Mouse (Mus musculus) forebrain, embryonic 13.5 days (tissue): ENCODE measurements around the gene Pla2g12b. TPM values are rescaled to one million over a fixed set of nuclear protein-coding genes. Genes with fewer than 3 reads are reported as not detected.

Source experiments
- ATAC-seq: fragments of 200-750 bp; cut with Nextera tagmentation; 2 replicates; pipeline ENCODE4 v1.8.0; 2017
- H3K27ac ChIP-seq: fragments of 300-500 bp; sonication (generic); 2 replicates; pipeline ENCODE4 v1.5.1; 2015; ENCODE audit warnings: inconsistent platforms, mild to moderate bottlenecking, moderate library complexity
- H3K27me3 ChIP-seq: fragments of 300-500 bp; sonication (generic); 2 replicates; pipeline ENCODE4 v1.6.1; 2015; ENCODE audit warnings: mild to moderate bottlenecking, inconsistent platforms
- H3K36me3 ChIP-seq: fragments of 300-500 bp; sonication (generic); 2 replicates; pipeline ENCODE4 v1.6.1; 2015; ENCODE audit warnings: mild to moderate bottlenecking, inconsistent platforms; ENCODE audit not compliant: poor library complexity, severe bottlenecking
- H3K4me1 ChIP-seq: fragments of 300-500 bp; sonication (generic); 2 replicates; pipeline ENCODE4 v1.6.1; 2015; ENCODE audit warnings: inconsistent platforms
- H3K4me2 ChIP-seq: fragments of 300-500 bp; sonication (generic); 2 replicates; pipeline ENCODE4 v1.6.1; 2015; ENCODE audit warnings: inconsistent platforms, mild to moderate bottlenecking, moderate library complexity
- H3K4me3 ChIP-seq: fragments of 300-500 bp; sonication (generic); 2 replicates; pipeline ENCODE4 v1.5.1; 2015; ENCODE audit warnings: mild to moderate bottlenecking, inconsistent platforms
- H3K9ac ChIP-seq: fragments of 300-500 bp; sonication (generic); 2 replicates; pipeline ENCODE4 v1.6.1; 2015; ENCODE audit warnings: mild to moderate bottlenecking, inconsistent platforms
- H3K9me3 ChIP-seq: fragments of 300-500 bp; sonication (generic); replicated peaks from 2 replicates; pipeline ENCODE4 v1.6.1; 2016; ENCODE audit warnings: inconsistent platforms
- WGBS: fragments of 180-500 bp; shearing (Covaris S2); methylation state at CpG from one replicate; pipeline ENCODE4 v1.1.7; 2015; 5-methylcytosine and 5-hydroxymethylcytosine counted together
- polyA plus RNA-seq: library from polyadenylated mRNA; unstranded; fragments of >200 nt; fragmentation: Nextera tagmentation; extraction: Ambion mirVana; gene quantifications from 2 replicates; pipeline ENCODE4 v1.2.1, GENCODE M21; 2015

The Pla2g12b gene
- polyA plus RNA-seq, 1 experiment from 2014 or later = not detected

- Histone ChIP-seq H3K27me3 (no peaks in the 10 kb centered on the region), H3K9me3 (no peaks in the 10 kb centered on the region), H3K9ac (no peak overlapping the region), H3K36me3 (no peaks in the 10 kb centered on the region), H3K4me1 (no peaks in the 10 kb centered on the region), H3K27ac (no peak overlapping the region), H3K4me3 (no peak overlapping the region), H3K4me2 (no peak overlapping the region)
- WGBS = 66% methylated on average over 8 of the region's 8 CpGs
- no peak for ATAC-seq
These were observed 41.2 kb downstream of the Pla2g12b start for GRCm38 (mm10) chr10:59444635-59445034.

GRCm38 (mm10) chr10:59446911-59447437 lies 43.5 kb downstream of the Pla2g12b start:
- Histone ChIP-seq H3K36me3 (no peaks in the 10 kb centered on the region; the same call in 1 of the 2 replicates), H3K4me2 (no peak overlapping the region), H3K9me3 (no peaks in the 10 kb centered on the region), H3K9ac (no peak overlapping the region), H3K4me1 (no peaks in the 10 kb centered on the region), H3K4me3 (no peak overlapping the region), H3K27ac (no peak overlapping the region), H3K27me3 (no peaks in the 10 kb centered on the region)
- no peak for ATAC-seq
- 89% methylated on average over 10 of the region's 10 CpGs for WGBS

GRCm38 (mm10) chr10:59447546-59447945 lies 44.1 kb downstream of the Pla2g12b start:
- Histone ChIP-seq H3K9ac (no peak overlapping the region), H3K9me3 (no peaks in the 10 kb centered on the region), H3K4me3 (no peak overlapping the region), H3K27ac (no peak overlapping the region), H3K27me3 (no peaks in the 10 kb centered on the region), H3K36me3 (no peaks in the 10 kb centered on the region; the same call in 1 of the 2 replicates), H3K4me2 (no peak overlapping the region), H3K4me1 (no peaks in the 10 kb centered on the region)
- WGBS = 81% methylated on average over 9 of the region's 9 CpGs
- ATAC-seq = no peak

- Histone ChIP-seq H3K27me3 (no peaks in the 10 kb centered on the region), H3K4me1 (no peaks in the 10 kb centered on the region), H3K36me3 (no peaks in the 10 kb centered on the region; the same call in 1 of the 2 replicates), H3K4me3 (no peak overlapping the region), H3K9me3 (no peaks in the 10 kb centered on the region), H3K9ac (no peak overlapping the region), H3K4me2 (no peak overlapping the region), H3K27ac (no peak overlapping the region)
- ATAC-seq = peak; percentile 69
- 43% methylated on average over 5 of the region's 5 CpGs for WGBS
These were observed 48.4 kb downstream of the Pla2g12b start for GRCm38 (mm10) chr10:59451839-59452238.

- Histone ChIP-seq H3K4me3 (no peak overlapping the region), H3K9ac (no peak overlapping the region), H3K36me3 (no peaks in the 10 kb centered on the region; the same call in 1 of the 2 replicates), H3K27me3 (no peaks in the 10 kb centered on the region), H3K9me3 (no peaks in the 10 kb centered on the region), H3K4me2 (no peak overlapping the region), H3K27ac (no peak overlapping the region), H3K4me1 (no peaks in the 10 kb centered on the region)
- ATAC-seq = no peak
- 97% methylated on average over 15 of the region's 15 CpGs for WGBS
These were observed 51.2 kb downstream of the Pla2g12b start for GRCm38 (mm10) chr10:59454631-59455030.

GRCm38 (mm10) chr10:59459767-59460166 lies 56.3 kb downstream of the Pla2g12b start:
- no peak overlapping the region for H3K4me3 ChIP-seq
- ATAC-seq = no peak
- 0 out of 2 replicates have a peak overlapping the region, but pooled peaks have one; percentile 2 for H3K4me2 ChIP-seq
- WGBS = 79% methylated on average over 12 of the region's 12 CpGs
- no peaks in the 10 kb centered on the region for H3K9me3 ChIP-seq
- no peaks in the 10 kb centered on the region for H3K27me3 ChIP-seq
- H3K27ac ChIP-seq = no peak overlapping the region
- H3K4me1 ChIP-seq = 0 out of 2 replicates have a peak, but pooled peaks cover 6% of the 10 kb centered on the region
- H3K9ac ChIP-seq = no peak overlapping the region
- H3K36me3 ChIP-seq = no peaks in the 10 kb centered on the region

- Histone ChIP-seq H3K4me1 (0 out of 2 replicates have a peak, but pooled peaks cover 6% of the 10 kb centered on the region), H3K9me3 (no peaks in the 10 kb centered on the region), H3K27ac (no peak overlapping the region), H3K4me3 (no peak overlapping the region), H3K4me2 (no peak overlapping the region), H3K27me3 (no peaks in the 10 kb centered on the region), H3K36me3 (no peaks in the 10 kb centered on the region), H3K9ac (no peak overlapping the region)
- 82% methylated on average over 6 of the region's 6 CpGs for WGBS
- ATAC-seq = no peak
These were observed 58.8 kb downstream of the Pla2g12b start for GRCm38 (mm10) chr10:59462307-59462706.

- 94% methylated on average over 3 of the region's 3 CpGs for WGBS
- H3K27ac ChIP-seq = no peak overlapping the region
- ATAC-seq = no peak
- H3K4me1 ChIP-seq = peaks cover 3% of the 10 kb centered on the region; the same call in 1 of the 2 replicates
- H3K9ac ChIP-seq = no peak overlapping the region
- H3K9me3 ChIP-seq = no peaks in the 10 kb centered on the region
- H3K4me2 ChIP-seq = no peak overlapping the region
- H3K4me3 ChIP-seq = no peak overlapping the region
- no peaks in the 10 kb centered on the region for H3K27me3 ChIP-seq
- H3K36me3 ChIP-seq = no peaks in the 10 kb centered on the region
These were observed 62.1 kb downstream of the Pla2g12b start for GRCm38 (mm10) chr10:59465546-59465945.

GRCm38 (mm10) chr10:59466626-59467025 lies 63.2 kb downstream of the Pla2g12b start:
- peaks cover 5% of the 10 kb centered on the region; the same call in 1 of the 2 replicates for H3K4me1 ChIP-seq
- no peaks in the 10 kb centered on the region for H3K9me3 ChIP-seq
- no peaks in the 10 kb centered on the region for H3K36me3 ChIP-seq
- no peak overlapping the region for H3K9ac ChIP-seq
- no peaks in the 10 kb centered on the region for H3K27me3 ChIP-seq
- ATAC-seq = no peak
- H3K4me2 ChIP-seq = no peak overlapping the region
- H3K27ac ChIP-seq = no peak overlapping the region
- no peak overlapping the region for H3K4me3 ChIP-seq
- 91% methylated on average over 4 of the region's 4 CpGs for WGBS

GRCm38 (mm10) chr10:59467297-59467696 lies 63.8 kb downstream of the Pla2g12b start:
- no peaks in the 10 kb centered on the region for H3K36me3 ChIP-seq
- H3K4me1 ChIP-seq = peaks cover 3% of the 10 kb centered on the region
- WGBS = 90% methylated on average over 12 of the region's 12 CpGs
- no peak overlapping the region for H3K27ac ChIP-seq
- H3K4me3 ChIP-seq = no peak overlapping the region
- no peak overlapping the region for H3K4me2 ChIP-seq
- H3K9ac ChIP-seq = no peak overlapping the region
- H3K27me3 ChIP-seq = no peaks in the 10 kb centered on the region
- no peak for ATAC-seq
- H3K9me3 ChIP-seq = no peaks in the 10 kb centered on the region

GRCm38 (mm10) chr10:59470451-59470850 lies 67.0 kb downstream of the Pla2g12b start:
- Histone ChIP-seq H3K9ac (no peak overlapping the region), H3K27me3 (no peaks in the 10 kb centered on the region), H3K4me2 (no peak overlapping the region), H3K4me1 (peaks cover 2% of the 10 kb centered on the region), H3K9me3 (no peaks in the 10 kb centered on the region), H3K36me3 (no peaks in the 10 kb centered on the region), H3K4me3 (no peak overlapping the region), H3K27ac (no peak overlapping the region)
- WGBS = 79% methylated on average over 5 of the region's 5 CpGs
- ATAC-seq = no peak; the same call in 1 of the 2 replicates
